Mouse (Mus musculus) heart, adult 8-10 months (tissue): Measurements from ENCODE around the gene Tbx10. TPM values are rescaled to one million over a fixed set of nuclear protein-coding genes. Genes with fewer than 3 reads are reported as not detected.
"Not testable (repeated sequence)": the region's sequence is repeated elsewhere in the genome, so short reads cannot be mapped to it uniquely, and the experiment has no call there.

ENCODE experiments used
- DNase-seq: peaks from one replicate; pipeline ENCODE4 v3.0.0; 2022; ENCODE audit warnings: low spot score
- total RNA-seq, 4 experiments: library from RNA; stranded (reverse); gene quantifications; 2 replicates each; pipeline ENCODE4 v1.2.4; 2022

Tbx10 gene
- total RNA-seq, 4 experiments from 2014 or later: not detected

GRCm38 (mm10) chr19:4042124-4042523 is 49.6 kb downstream of the Tbx10 start:
- peak; percentile 48 for DNase-seq

- not testable (repeated sequence) for DNase-seq
These were observed 51.6 kb downstream of the Tbx10 start for GRCm38 (mm10) chr19:4044109-4044508.

GRCm38 (mm10) chr19:4045966-4046865 is 53.7 kb downstream of the Tbx10 start, which contains the start of gene Gstp2:
Gstp2 (minus strand) TSS chr19:4046023.
- peak; percentile 89 for DNase-seq

GRCm38 (mm10) chr19:4046866-4047254 is 54.3 kb downstream of the Tbx10 start:
- no peak for DNase-seq

- peak; percentile 80 for DNase-seq
These were observed 55.3 kb downstream of the Tbx10 start for GRCm38 (mm10) chr19:4047859-4048258.

GRCm38 (mm10) chr19:4049069-4049468 is 56.5 kb downstream of the Tbx10 start:
- not testable (repeated sequence) for DNase-seq

Other genes with a start within 250 kb of the Tbx10 start
- gene Kmt5b, start 225.3 kb upstream of the Tbx10 start, total RNA-seq: 10 to 100 TPM; 23.7 to 29.4 (median 28.2) TPM
- 10 to 100 TPM in 1 of 4 experiments, 1 to 10 TPM in 3; 8.3 to 10.4 (median 8.7) TPM for gene Chka, start 141.0 kb upstream of the Tbx10 start, total RNA-seq
- 10 to 100 TPM in 2 of 4 experiments, 1 to 10 TPM in 2; 8.5 to 13.9 (median 9.3) TPM for gene Tcirg1, start 85.6 kb upstream of the Tbx10 start, total RNA-seq
- gene Ndufs8, start 80.0 kb upstream of the Tbx10 start, total RNA-seq: 100 to 1,000 TPM; 481 to 543 (median 507) TPM
- gene Aldh3b1, start 62.9 kb upstream of the Tbx10 start, total RNA-seq: 1 to 10 TPM in 3 of 4 experiments, under 1 TPM in 1; 0.76 to 2.2 (median 1.6) TPM
- gene Unc93b1, start 57.6 kb upstream of the Tbx10 start, total RNA-seq: 10 to 100 TPM; 11.1 to 19.2 (median 13.7) TPM
- gene Aldh3b3, start 34.1 kb upstream of the Tbx10 start, total RNA-seq: 1 to 10 TPM in 1 of 4 experiments, under 1 TPM in 3; 0.35 to 1.2 (median 0.55) TPM
- gene Aldh3b2, start 20.4 kb upstream of the Tbx10 start, total RNA-seq: under 1 TPM in 2 of 4 experiments, not detected in 2; 0.19 to 0.23 TPM
- gene Acy3, start 6.2 kb upstream of the Tbx10 start, total RNA-seq: 10 to 100 TPM; 24.2 to 32.4 (median 28.4) TPM
- gene Nudt8, start 7.8 kb downstream of the Tbx10 start, total RNA-seq: 100 to 1,000 TPM; 134 to 165 (median 153) TPM
- 1 to 10 TPM in 1 of 4 experiments, under 1 TPM in 3; 0.69 to 1.6 (median 0.81) TPM for gene Gm49405, start 7.9 kb downstream of the Tbx10 start, total RNA-seq
- 100 to 1,000 TPM; 255 to 281 (median 261) TPM for gene Doc2g, start 10.6 kb downstream of the Tbx10 start, total RNA-seq
- gene Ndufv1, start 20.1 kb downstream of the Tbx10 start, total RNA-seq: 1,000 to 10,000 TPM; 1,087 to 1,207 (median 1,176) TPM
- gene Gstp1, start 45.2 kb downstream of the Tbx10 start, total RNA-seq: 100 to 1,000 TPM; 355 to 468 (median 390) TPM
- 100 to 1,000 TPM; 131 to 147 (median 142) TPM for gene Gstp2, start 53.3 kb downstream of the Tbx10 start, total RNA-seq
- not detected for gene Gstp3, start 66.8 kb downstream of the Tbx10 start, total RNA-seq
- not detected for gene Cabp2, start 88.8 kb downstream of the Tbx10 start, total RNA-seq
- 10 to 100 TPM; 33.6 to 43.4 (median 39.5) TPM for gene Cdk2ap2, start 104.4 kb downstream of the Tbx10 start, total RNA-seq
- 10 to 100 TPM; 17.0 to 22.1 (median 18.3) TPM for gene Pitpnm1, start 107.2 kb downstream of the Tbx10 start, total RNA-seq
- gene Aip, start 133.1 kb downstream of the Tbx10 start, total RNA-seq: 10 to 100 TPM; 65.9 to 79.6 (median 70.7) TPM
- not detected for gene Gpr152, start 147.0 kb downstream of the Tbx10 start, total RNA-seq
- not detected for gene Cabp4, start 151.3 kb downstream of the Tbx10 start, total RNA-seq
- 10 to 100 TPM; 34.9 to 55.9 (median 42.8) TPM for gene Coro1b, start 155.9 kb downstream of the Tbx10 start, total RNA-seq
- gene Ptprcap, start 160.9 kb downstream of the Tbx10 start, total RNA-seq: 1 to 10 TPM in 3 of 4 experiments, under 1 TPM in 1; 0.73 to 2.4 (median 1.3) TPM
- gene Rps6kb2, start 170.6 kb downstream of the Tbx10 start, total RNA-seq: 10 to 100 TPM; 15.6 to 17.9 (median 17.0) TPM
- 10 to 100 TPM; 28.3 to 37.5 (median 30.5) TPM for gene Carns1, start 182.7 kb downstream of the Tbx10 start, total RNA-seq
- 10 to 100 TPM in 2 of 4 experiments, 1 to 10 TPM in 2; 8.6 to 19.6 (median 12.4) TPM for gene Tbc1d10c, start 198.5 kb downstream of the Tbx10 start, total RNA-seq
- 100 to 1,000 TPM; 261 to 310 (median 281) TPM for gene Ppp1ca, start 199.3 kb downstream of the Tbx10 start, total RNA-seq
- 1 to 10 TPM; 5.3 to 6.2 (median 5.6) TPM for gene Rad9a, start 208.9 kb downstream of the Tbx10 start, total RNA-seq
- 1 to 10 TPM in 2 of 4 experiments, under 1 TPM in 2; 0.57 to 1.6 (median 1.0) TPM for gene Clcf1, start 221.5 kb downstream of the Tbx10 start, total RNA-seq
- under 1 TPM in 1 of 4 experiments, not detected in 3; 0.87 TPM for gene AC109138.7, start 221.6 kb downstream of the Tbx10 start, total RNA-seq
- gene Pold4, start 239.1 kb downstream of the Tbx10 start, total RNA-seq: 10 to 100 TPM; 11.9 to 17.5 (median 14.3) TPM